Mouse (Mus musculus) heart, adult 2 months (tissue): ENCODE results near the gene Wdr60.

Experiments
- CTCF ChIP-seq: fragments of 200-600 bp; IDR thresholded peaks from 2 replicates; pipeline ENCODE4 v1.8.1; 2022; ENCODE audit warnings: antibody characterized with exemption, mild to moderate bottlenecking, moderate library complexity
- POLR2A ChIP-seq: fragments of 200-500 bp; IDR thresholded peaks from 2 replicates; pipeline ENCODE4 v1.6.1; 2011; ENCODE audit warnings: mild to moderate bottlenecking, low read depth, low read length, control low read depth; ENCODE audit not compliant: insufficient read depth

DNA sequence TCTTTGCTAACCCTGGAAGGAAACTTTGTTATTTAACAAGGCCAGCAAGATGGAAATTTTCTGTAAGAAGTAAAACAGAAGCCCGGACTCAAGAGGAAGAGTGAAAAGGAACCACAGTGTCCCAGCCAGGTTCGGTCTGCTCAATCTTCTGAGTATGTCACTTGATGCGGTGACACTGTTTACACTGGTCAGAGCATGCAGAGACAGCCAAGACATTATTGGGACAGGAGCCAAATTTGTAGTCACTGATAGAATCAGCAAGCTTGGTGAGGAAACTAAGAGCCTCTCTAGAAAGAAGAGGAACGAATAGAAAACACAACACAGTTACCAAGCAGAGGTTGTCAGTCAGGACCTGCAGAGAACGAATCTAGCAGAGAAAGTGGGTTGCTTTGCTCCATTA is 93.2 kb downstream of the Wdr60 start:
- TF ChIP-seq CTCF (no peak), POLR2A (no peak)
